Mouse (Mus musculus): ENCODE data around the gene Olfr965.

DNA sequence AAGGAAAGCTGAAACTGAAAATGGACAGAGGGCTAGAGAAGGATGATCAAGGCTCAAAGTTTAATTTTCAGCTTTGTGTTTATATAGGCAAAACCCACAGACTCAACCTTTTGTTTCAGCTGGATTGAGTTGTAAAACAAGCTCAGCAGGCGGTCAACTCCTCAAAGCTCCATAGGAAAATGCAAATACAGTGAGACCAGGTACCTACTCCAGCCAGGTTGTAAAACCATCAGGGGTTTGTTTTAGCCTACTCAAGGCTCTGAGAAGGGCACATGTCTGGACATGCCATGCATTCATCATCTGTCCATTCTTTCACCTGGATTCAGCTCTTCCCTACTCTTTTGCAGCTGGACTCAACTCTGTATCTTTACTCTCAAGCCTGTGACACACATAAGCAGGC lies 29.6 kb downstream of the Olfr965 start:
- TF ChIP-seq CTCF (IDR thresholded peaks at IDR 0.05; ENCODE audit: low read depth), result no peak
- no peak for TF ChIP-seq EP300 (IDR thresholded peaks at IDR 0.05; ENCODE audit: low read depth)

All from liver, postnatal 0 days (tissue).